Mouse (Mus musculus) gastrocnemius, postnatal 4 days (tissue): ENCODE data around the gene Tmem254a. TPM values are rescaled to one million over a fixed set of nuclear protein-coding genes. Genes with fewer than 3 reads are reported as not detected.
"Not testable (repeated sequence)": the region's sequence is repeated elsewhere in the genome, so short reads cannot be mapped to it uniquely, and the experiment has no call there.

Experiments
- DNase-seq, 2 experiments: peaks; one replicate each; pipeline ENCODE4 v3.0.0; 2021 to 2022; ENCODE audit warnings: low spot score in 2 of 2, mixed read lengths in 2 of 2
- long read RNA-seq, 2 experiments: library from polyadenylated mRNA; stranded (forward); transcript quantifications; one replicate each; pipeline ENCODE4 v2.0.0; 2021
- total RNA-seq, 2 experiments: library from RNA; stranded (reverse); gene quantifications; 2 replicates each; pipeline ENCODE4 v1.2.3; 2021

The Tmem254a gene
- 1 to 10 TPM; 5.3 to 5.4 TPM for total RNA-seq
- long read RNA-seq, experiment 1, transcript Tmem254a-204 (4 exons, 2,147 nt) = major isoform, 14 of 17 reads
- long read RNA-seq, experiment 1, partial matches to known transcripts = 0 of 17 reads
- long read RNA-seq, experiment 1, other reads (novel, unspliced or antisense) = 1 of 17 reads
- long read RNA-seq, experiment 2, transcript Tmem254a-204 (4 exons, 2,147 nt) = major isoform, 13 of 13 reads
- long read RNA-seq, experiment 2, partial matches to known transcripts = 0 of 13 reads
- long read RNA-seq, experiment 2, other reads (novel, unspliced or antisense) = 0 of 13 reads

GRCm38 (mm10) chr14:25927562-25927881 lies at the start of gene Tmem254a:
Tmem254a (minus strand) TSS chr14:25927672.
- DNase-seq = not testable (repeated sequence)

DNA sequence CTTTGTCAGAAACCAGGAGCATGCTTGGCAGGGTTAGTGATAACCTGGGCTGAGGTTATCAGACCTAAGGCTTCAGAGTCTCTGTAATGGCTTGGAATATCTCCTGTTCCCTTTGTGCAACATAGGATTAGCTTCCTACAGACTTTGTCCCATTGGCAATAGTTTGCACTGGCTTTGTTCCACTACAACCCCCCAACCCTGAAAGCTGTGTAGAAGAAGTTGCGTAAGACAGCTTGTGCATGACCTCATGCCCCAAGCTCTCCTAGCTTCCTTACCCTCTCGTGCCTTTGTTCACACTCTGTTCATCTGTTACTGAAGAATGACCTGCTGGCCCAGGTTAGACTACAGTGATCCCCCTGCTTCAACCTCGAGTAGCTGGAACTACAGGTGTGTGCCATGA lies 30.4 kb upstream of the Tmem254a start:
- not testable (repeated sequence) for DNase-seq

DNA sequence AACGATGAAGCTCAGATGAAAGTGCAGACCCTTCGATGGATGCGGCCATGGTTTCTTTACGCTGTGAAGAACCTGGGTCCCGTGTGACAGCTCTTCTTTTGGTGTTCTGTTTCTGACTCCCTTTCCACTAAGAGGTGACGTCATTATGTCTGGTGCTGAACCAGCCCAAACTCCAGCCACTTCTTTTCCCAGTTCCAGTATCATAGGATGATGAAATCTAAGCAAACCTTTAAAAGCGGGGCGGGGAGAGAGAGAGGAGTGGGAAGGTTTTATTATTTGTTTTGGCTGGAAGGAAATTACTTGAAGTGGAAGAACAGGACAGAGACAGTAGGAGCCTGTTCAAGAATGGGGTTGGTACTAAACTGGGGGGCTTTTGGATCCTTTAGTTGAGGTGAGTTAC lies 10.5 kb upstream of the Tmem254a start, which contains the start of gene Cphx1:
Gene Cphx1, plus strand, starts transcription at position 301 of the 400 bp plus-strand sequence.
- not testable (repeated sequence) for DNase-seq

DNA sequence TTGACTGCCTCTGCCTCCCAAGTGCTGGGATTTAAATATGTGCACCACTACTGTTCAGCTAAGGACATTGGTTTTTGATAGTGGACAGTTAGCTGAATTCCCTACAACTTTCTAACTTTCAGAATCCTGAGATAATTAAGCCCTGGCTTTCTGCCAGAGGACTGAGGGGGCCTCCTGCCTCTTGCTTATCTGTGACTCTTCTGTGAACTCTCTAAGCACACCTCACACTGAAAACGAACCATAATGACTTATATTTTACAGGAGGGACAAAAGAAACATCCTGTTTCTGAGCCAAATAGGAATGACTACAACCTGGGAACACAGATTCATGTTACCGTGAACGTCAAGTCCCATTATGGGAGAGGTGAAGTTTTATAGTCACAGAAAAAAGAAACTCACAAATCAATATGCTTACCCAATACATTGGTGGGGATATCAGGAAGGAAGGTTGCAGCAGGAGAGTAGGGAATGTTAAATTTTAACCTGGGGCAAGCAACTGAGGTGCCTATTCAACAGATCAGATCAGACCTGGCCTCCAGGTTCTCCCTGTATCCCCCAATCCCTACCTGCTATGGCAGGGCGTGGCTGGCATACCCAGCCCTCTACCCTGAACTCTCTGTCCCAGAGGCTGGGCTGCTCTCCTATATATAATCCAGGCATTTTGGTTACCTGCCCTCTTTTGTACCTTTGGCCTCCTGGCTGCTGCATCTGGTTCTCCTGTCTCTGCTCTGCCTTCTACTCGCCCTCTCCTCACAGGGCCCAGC lies 9.6 kb upstream of the Tmem254a start:
- not testable (repeated sequence) for DNase-seq

DNA sequence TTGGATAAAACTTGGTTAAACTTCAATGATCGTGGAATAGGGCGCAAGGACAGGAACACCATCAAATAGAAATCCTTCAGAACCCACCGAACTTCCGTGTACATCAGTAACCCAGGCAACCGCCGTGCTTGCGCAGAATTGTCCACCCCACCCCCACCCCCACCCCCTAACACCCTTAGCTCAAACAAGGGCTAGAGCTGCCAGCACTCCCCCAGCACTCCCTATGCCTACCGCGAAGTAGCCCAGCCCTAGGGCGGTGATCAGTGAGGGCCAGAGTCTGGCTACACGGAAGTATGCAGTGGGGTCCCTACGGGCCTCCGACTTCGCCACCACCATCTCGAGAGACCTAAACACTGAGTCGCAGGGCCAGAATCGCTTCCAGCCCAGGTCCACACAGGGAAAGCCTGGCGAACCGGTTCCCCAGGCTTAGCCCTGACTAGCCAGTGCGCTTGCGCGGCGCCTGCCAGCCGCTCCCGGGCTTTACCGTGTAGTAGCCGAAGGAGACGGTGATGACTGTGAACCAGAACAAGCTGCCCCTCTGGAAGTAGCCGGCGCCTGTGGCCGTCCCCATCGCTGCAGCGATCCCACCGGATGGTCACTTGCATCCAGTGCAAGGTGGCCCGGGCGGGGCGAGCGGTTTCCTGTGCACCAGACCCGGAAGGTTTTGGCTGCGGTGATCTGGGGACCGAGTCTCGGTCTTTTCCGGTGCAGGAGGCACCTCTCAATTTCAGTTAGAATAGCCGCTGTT lies 484 bp downstream of the Tmem254a start:
- not testable (repeated sequence) for DNase-seq

DNA sequence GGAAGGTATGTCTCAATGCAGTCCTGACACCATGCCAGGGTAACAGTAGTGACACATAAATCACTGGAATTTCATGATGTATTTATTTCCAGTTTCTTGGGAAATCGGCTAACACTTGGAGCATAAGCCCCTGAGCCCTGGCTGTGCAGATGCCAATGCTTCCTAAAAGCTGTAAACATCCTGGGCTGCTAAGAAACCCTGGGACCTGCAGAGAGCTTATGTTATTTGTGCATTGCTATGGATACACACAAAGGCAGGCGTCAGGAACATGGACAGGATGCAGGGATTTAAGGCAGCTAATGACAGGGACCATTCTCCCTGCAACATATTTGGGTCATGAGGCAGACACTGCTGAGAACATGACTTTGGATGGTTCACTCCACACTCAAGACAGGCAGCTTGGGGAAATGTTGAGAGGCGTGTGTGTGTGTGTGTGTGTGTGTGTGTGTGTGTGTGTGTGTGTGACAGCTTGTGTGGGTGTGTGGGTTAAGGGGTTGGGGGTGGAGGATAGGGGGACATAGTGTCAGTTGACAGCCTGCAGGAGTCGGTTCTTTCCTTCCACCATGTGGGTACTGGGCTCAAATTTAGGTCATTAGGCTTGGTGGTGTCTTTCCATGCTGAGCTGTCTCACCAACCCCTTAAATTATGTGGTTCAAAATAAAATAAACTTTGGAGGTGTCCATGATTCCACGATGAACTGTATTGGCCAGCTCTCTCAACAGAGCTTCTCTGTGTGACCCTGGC lies 8.9 kb downstream of the Tmem254a start:
- DNase-seq = not testable (repeated sequence)

GRCm38 (mm10) chr14:25908976-25909375 lies 18.5 kb downstream of the Tmem254a start:
- DNase-seq = not testable (repeated sequence)

GRCm38 (mm10) chr14:25907272-25907671 lies 20.2 kb downstream of the Tmem254a start:
- not testable (repeated sequence) for DNase-seq

GRCm38 (mm10) chr14:25905243-25905642 lies 22.2 kb downstream of the Tmem254a start:
- DNase-seq = not testable (repeated sequence)

DNA sequence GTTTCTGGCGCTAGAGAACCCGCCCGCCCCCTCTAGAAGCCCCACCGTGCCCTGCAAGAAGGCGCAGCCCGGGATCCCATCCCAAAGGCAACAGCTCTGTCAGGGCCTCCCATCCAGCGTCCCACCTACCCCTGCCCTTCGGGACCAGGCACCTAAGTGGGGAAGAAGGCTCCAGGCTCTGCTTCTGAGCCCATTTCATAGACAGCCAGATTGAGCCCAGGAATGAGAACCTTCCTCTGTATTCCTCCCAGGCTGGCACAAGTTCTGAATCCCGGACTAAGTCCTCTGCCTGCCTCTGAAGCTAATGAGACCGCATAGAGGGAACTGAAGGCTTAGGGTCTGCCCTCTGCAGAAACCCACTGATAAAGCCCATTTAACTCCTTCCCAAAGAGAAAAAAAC lies 24.5 kb downstream of the Tmem254a start, which contains the start of gene Plac9a:
Gene Plac9a, minus strand, starts transcription at position 101 of the 400 bp plus-strand sequence.
- not testable (repeated sequence) for DNase-seq

DNA sequence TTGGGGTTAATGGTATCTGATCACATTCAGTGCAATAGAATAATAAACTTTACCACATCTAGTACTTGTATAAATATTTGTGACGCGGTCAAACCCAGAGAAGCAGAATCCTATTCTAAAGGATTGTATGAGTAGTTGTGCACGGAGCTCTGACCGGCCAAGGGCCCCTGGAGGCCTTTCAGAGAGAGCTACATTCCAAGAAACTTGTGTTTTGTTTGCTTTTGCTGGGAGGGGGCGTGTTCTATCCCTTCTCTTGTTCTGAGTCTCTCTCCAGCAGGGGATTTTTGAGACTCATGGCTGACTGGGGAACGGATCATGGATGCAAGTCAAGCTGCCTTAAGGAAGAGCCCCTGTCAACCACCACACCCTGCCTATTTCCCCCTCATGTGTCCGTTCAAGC lies 31.8 kb downstream of the Tmem254a start:
- DNase-seq = not testable (repeated sequence)

DNA sequence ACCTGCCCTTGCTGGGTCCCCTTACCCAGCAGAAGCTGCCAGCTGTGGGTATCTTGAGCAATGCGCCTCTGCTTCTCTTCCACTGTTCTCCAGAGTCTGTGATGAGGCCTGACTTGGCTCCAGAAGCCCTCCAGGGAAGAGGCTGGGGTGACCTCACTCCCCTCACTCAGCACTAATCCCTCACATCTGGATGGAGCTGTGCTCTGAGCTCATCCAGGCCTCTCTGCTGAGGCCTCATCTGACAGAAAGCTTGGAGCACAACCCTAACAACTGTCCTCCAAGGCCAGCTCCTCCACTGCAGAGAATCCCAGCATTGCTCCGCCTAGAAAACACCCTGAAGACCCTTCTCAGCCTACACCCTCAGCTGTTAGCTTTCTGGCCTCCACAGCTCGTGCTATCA lies 32.9 kb downstream of the Tmem254a start:
- not testable (repeated sequence) for DNase-seq

DNA sequence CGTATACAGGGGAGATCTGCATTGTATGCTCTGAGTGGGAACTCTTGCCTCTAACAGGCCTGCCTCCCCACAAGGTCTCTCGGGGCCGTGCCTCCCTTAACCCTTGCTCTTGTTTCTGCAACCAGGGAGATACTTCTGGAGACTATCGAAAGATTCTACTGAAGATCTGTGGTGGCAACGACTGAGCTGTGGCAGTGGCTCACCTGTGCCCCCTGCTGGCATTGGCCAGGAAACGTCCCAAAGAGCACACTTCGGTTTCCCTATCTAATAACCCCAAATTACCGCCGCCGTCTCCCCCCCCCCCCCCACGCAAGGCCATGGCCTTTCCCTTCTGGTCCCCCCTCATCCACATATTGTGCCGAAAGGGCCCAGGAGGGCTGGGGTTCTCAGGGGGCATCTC lies 41.6 kb downstream of the Tmem254a start:
- not testable (repeated sequence) for DNase-seq

DNA sequence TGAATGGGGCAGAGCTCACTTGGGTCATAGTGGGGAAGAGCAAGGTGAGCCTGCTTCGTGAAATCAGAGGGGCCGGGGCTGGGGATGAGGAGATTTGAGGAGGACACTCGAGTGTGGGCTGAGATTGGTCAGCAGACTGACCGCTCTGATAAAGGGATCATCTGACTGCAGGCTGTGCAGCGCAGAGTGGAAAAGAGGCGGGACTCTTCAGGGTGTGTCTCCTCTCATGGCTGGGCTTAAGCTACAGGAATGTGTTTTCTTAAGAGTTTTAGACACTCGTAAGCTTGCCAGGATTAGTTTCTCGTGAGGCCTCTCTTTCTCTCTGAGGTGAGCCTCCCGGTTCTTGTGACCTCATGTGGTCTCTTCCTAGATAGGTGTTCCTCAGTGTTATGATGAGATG lies 45.7 kb downstream of the Tmem254a start:
- not testable (repeated sequence) for DNase-seq

GRCm38 (mm10) chr14:25876640-25877039 lies 50.8 kb downstream of the Tmem254a start:
- DNase-seq = not testable (repeated sequence)

Other genes with a start within 250 kb of the Tmem254a start
- 10 to 100 TPM; 27.0 to 31.5 TPM for gene Ppif, start 233.5 kb downstream of the Tmem254a start, total RNA-seq
- gene Zcchc24, start 158.6 kb downstream of the Tmem254a start, total RNA-seq = 10 to 100 TPM; 90.0 to 97.4 TPM
- gene Anxa11, start 85.5 kb downstream of the Tmem254a start, total RNA-seq = 100 to 1,000 TPM; 111 to 124 TPM
- gene Plac9a, start 24.6 kb downstream of the Tmem254a start, total RNA-seq = 10 to 100 TPM in 1 of 2 experiments, 1 to 10 TPM in 1; 4.3 to 18.1 TPM
- gene Cphx1, start 10.6 kb upstream of the Tmem254a start, total RNA-seq = not detected
- 1 to 10 TPM; 1.5 to 2.4 TPM for gene Duxbl1, start 50.9 kb upstream of the Tmem254a start, total RNA-seq
- 10 to 100 TPM; 40.6 to 46.5 TPM for gene Gm9780, start 115.0 kb upstream of the Tmem254a start, total RNA-seq
- gene Tmem254c, start 139.7 kb upstream of the Tmem254a start, total RNA-seq = 10 to 100 TPM; 36.8 to 38.9 TPM
- not detected for gene Cphx2, start 153.8 kb upstream of the Tmem254a start, total RNA-seq
- gene Cphx3, start 154.6 kb upstream of the Tmem254a start, total RNA-seq = not detected
- gene Duxbl2, start 190.7 kb upstream of the Tmem254a start, total RNA-seq = 1 to 10 TPM in 1 of 2 experiments, under 1 TPM in 1; 0.98 to 1.5 TPM